Mouse (Mus musculus): Measurements from ENCODE around the gene Rtbdn. TPM values are rescaled to one million over a fixed set of nuclear protein-coding genes. Genes with fewer than 3 reads are reported as not detected.

Rtbdn gene
- polyA plus RNA-seq, 1 experiment from 2014 or later: 3.3 TPM

- peaks cover 3% of the 10 kb centered on the region; the same call in 1 of the 2 replicates for H3K27me3 ChIP-seq (ENCODE audit: control insufficient read depth, insufficient read depth, low read depth, low read length)
- no peak overlapping the region; the same call in 1 of the 2 replicates for H3K9ac ChIP-seq (ENCODE audit: low read depth, low read length)
- 21% methylated on average over 25 of the region's 25 CpGs for WGBS
- 0 out of 2 replicates have a peak, but pooled peaks cover 4% of the 10 kb centered on the region for H3K36me3 ChIP-seq (ENCODE audit: control insufficient read depth, insufficient read depth, low read length)
- no peak overlapping the region for H3K27ac ChIP-seq (ENCODE audit: low read length)
- peaks cover 11% of the 10 kb centered on the region for H3K4me1 ChIP-seq (ENCODE audit: control insufficient read depth, insufficient read depth, low read length)
- H3K4me2 ChIP-seq (ENCODE audit: low read length): no peak overlapping the region
- no peak overlapping the region for H3K4me3 ChIP-seq (ENCODE audit: low read depth, low read length)
- no peaks in the 10 kb centered on the region for H3K9me3 ChIP-seq (replicated peaks; ENCODE audit: control insufficient read depth, low read length, poor library complexity, severe bottlenecking)
- ATAC-seq: no peak
Measured at GRCm38 (mm10) chr8:84995680-84996079, 48.9 kb downstream of the Rtbdn start.

GRCm38 (mm10) chr8:84996978-84997377 lies 50.2 kb downstream of the Rtbdn start:
- Histone ChIP-seq H3K9ac (ENCODE audit: low read depth, low read length) (no peak overlapping the region), H3K4me2 (ENCODE audit: low read length) (no peak overlapping the region), H3K27ac (ENCODE audit: low read length) (no peak overlapping the region), H3K4me3 (ENCODE audit: low read depth, low read length) (no peak overlapping the region), H3K4me1 (ENCODE audit: control insufficient read depth, insufficient read depth, low read length) (peaks cover 5% of the 10 kb centered on the region; the same call in 1 of the 2 replicates), H3K27me3 (ENCODE audit: control insufficient read depth, insufficient read depth, low read depth, low read length) (peaks cover 3% of the 10 kb centered on the region; the same call in 1 of the 2 replicates), H3K36me3 (ENCODE audit: control insufficient read depth, insufficient read depth, low read length) (peaks cover 4% of the 10 kb centered on the region; the same call in 1 of the 2 replicates), H3K9me3 (replicated peaks; ENCODE audit: control insufficient read depth, low read length, poor library complexity, severe bottlenecking) (no peaks in the 10 kb centered on the region)
- WGBS: 82% methylated on average over 5 of the region's 5 CpGs
- ATAC-seq: no peak

- peaks cover 3% of the 10 kb centered on the region; the same call in 1 of the 2 replicates for H3K27me3 ChIP-seq (ENCODE audit: control insufficient read depth, insufficient read depth, low read depth, low read length)
- peak; percentile 52; the same call in 1 of the 2 replicates for ATAC-seq
- H3K4me3 ChIP-seq (ENCODE audit: low read depth, low read length): no peak overlapping the region
- H3K27ac ChIP-seq (ENCODE audit: low read length): no peak overlapping the region
- peaks cover 8% of the 10 kb centered on the region for H3K36me3 ChIP-seq (ENCODE audit: control insufficient read depth, insufficient read depth, low read length)
- WGBS: 1% methylated on average over 19 of the region's 19 CpGs
- H3K9me3 ChIP-seq (replicated peaks; ENCODE audit: control insufficient read depth, low read length, poor library complexity, severe bottlenecking): no peaks in the 10 kb centered on the region
- H3K4me2 ChIP-seq (ENCODE audit: low read length): peak overlapping the region; percentile 21
- peak overlapping the region; percentile 41; the same call in 1 of the 2 replicates for H3K9ac ChIP-seq (ENCODE audit: low read depth, low read length)
- peaks cover 5% of the 10 kb centered on the region; the same call in 1 of the 2 replicates for H3K4me1 ChIP-seq (ENCODE audit: control insufficient read depth, insufficient read depth, low read length)
Measured at GRCm38 (mm10) chr8:84997649-84998295, 51.0 kb downstream of the Rtbdn start.

Small RNA genes within 50 kb of the gene (microRNA-seq; reads per million reads assigned to microRNA genes)
- not detected for gene Gm24197

Other genes with a start within 250 kb of the Rtbdn start
- gene Lyl1, start 245.5 kb upstream of the Rtbdn start, polyA plus RNA-seq (2015; fragmentation: Nextera tagmentation; extraction: Ambion mirVana): 2.2 and 3.1 TPM in 2 replicates
- gene G430095P16Rik, start 224.0 kb upstream of the Rtbdn start, polyA plus RNA-seq (2015; fragmentation: Nextera tagmentation; extraction: Ambion mirVana): 0.80 and 1.1 TPM in 2 replicates
- 44.1 and 55.4 TPM in 2 replicates for gene Nfix, start 146.6 kb upstream of the Rtbdn start, polyA plus RNA-seq (2015; fragmentation: Nextera tagmentation; extraction: Ambion mirVana)
- gene Dand5, start 124.2 kb upstream of the Rtbdn start, polyA plus RNA-seq (2015; fragmentation: Nextera tagmentation; extraction: Ambion mirVana): 11.7 and 12.4 TPM in 2 replicates
- 35.0 and 37.4 TPM in 2 replicates for gene Gadd45gip1, start 115.5 kb upstream of the Rtbdn start, polyA plus RNA-seq (2015; fragmentation: Nextera tagmentation; extraction: Ambion mirVana)
- gene Rad23a, start 106.3 kb upstream of the Rtbdn start, polyA plus RNA-seq (2015; fragmentation: Nextera tagmentation; extraction: Ambion mirVana): 80.7 and 85.6 TPM in 2 replicates
- 662 and 691 TPM in 2 replicates for gene Calr, start 100.1 kb upstream of the Rtbdn start, polyA plus RNA-seq (2015; fragmentation: Nextera tagmentation; extraction: Ambion mirVana)
- 108 and 113 TPM in 2 replicates for gene Farsa, start 90.0 kb upstream of the Rtbdn start, polyA plus RNA-seq (2015; fragmentation: Nextera tagmentation; extraction: Ambion mirVana)
- 27.7 and 33.2 TPM in 2 replicates for gene Syce2, start 74.9 kb upstream of the Rtbdn start, polyA plus RNA-seq (2015; fragmentation: Nextera tagmentation; extraction: Ambion mirVana)
- 33.4 and 36.9 TPM in 2 replicates for gene Gcdh, start 53.1 kb upstream of the Rtbdn start, polyA plus RNA-seq (2015; fragmentation: Nextera tagmentation; extraction: Ambion mirVana)
- 0.28 and 0.98 TPM in 2 replicates for gene Klf1, start 45.1 kb upstream of the Rtbdn start, polyA plus RNA-seq (2015; fragmentation: Nextera tagmentation; extraction: Ambion mirVana)
- 5.0 and 6.1 TPM in 2 replicates for gene Dnase2a, start 38.4 kb upstream of the Rtbdn start, polyA plus RNA-seq (2015; fragmentation: Nextera tagmentation; extraction: Ambion mirVana)
- gene Mast1, start 9.6 kb upstream of the Rtbdn start, polyA plus RNA-seq (2015; fragmentation: Nextera tagmentation; extraction: Ambion mirVana): 85.7 and 86.1 TPM in 2 replicates
- not detected in 2 replicates for gene Gm49661, start 22.4 kb downstream of the Rtbdn start, polyA plus RNA-seq (2015; fragmentation: Nextera tagmentation; extraction: Ambion mirVana)
- gene Prdx2, start 22.6 kb downstream of the Rtbdn start, polyA plus RNA-seq (2015; fragmentation: Nextera tagmentation; extraction: Ambion mirVana): 1,134 and 1,161 TPM in 2 replicates
- 47.9 and 51.3 TPM in 2 replicates for gene Rnaseh2a, start 22.8 kb downstream of the Rtbdn start, polyA plus RNA-seq (2015; fragmentation: Nextera tagmentation; extraction: Ambion mirVana)
- 5.3 TPM in 2 replicates for gene Junb, start 31.7 kb downstream of the Rtbdn start, polyA plus RNA-seq (2015; fragmentation: Nextera tagmentation; extraction: Ambion mirVana)
- gene Hook2, start 43.6 kb downstream of the Rtbdn start, polyA plus RNA-seq (2015; fragmentation: Nextera tagmentation; extraction: Ambion mirVana): 39.3 and 43.8 TPM in 2 replicates
- gene Best2, start 67.5 kb downstream of the Rtbdn start, polyA plus RNA-seq (2015; fragmentation: Nextera tagmentation; extraction: Ambion mirVana): not detected in 2 replicates
- gene Asna1, start 78.3 kb downstream of the Rtbdn start, polyA plus RNA-seq (2015; fragmentation: Nextera tagmentation; extraction: Ambion mirVana): 148 and 149 TPM in 2 replicates
- 114 and 120 TPM in 2 replicates for gene Trir, start 79.8 kb downstream of the Rtbdn start, polyA plus RNA-seq (2015; fragmentation: Nextera tagmentation; extraction: Ambion mirVana)
- gene Tnpo2, start 89.9 kb downstream of the Rtbdn start, polyA plus RNA-seq (2015; fragmentation: Nextera tagmentation; extraction: Ambion mirVana): 65.1 and 73.5 TPM in 2 replicates
- 79.5 and 93.5 TPM in 2 replicates for gene Fbxw9, start 113.1 kb downstream of the Rtbdn start, polyA plus RNA-seq (2015; fragmentation: Nextera tagmentation; extraction: Ambion mirVana)
- gene Gm5741, start 121.0 kb downstream of the Rtbdn start, polyA plus RNA-seq (2015; fragmentation: Nextera tagmentation; extraction: Ambion mirVana): 1.7 and 3.3 TPM in 2 replicates
- gene Dhps, start 124.8 kb downstream of the Rtbdn start, polyA plus RNA-seq (2015; fragmentation: Nextera tagmentation; extraction: Ambion mirVana): 114 and 120 TPM in 2 replicates
- gene Wdr83os, start 133.7 kb downstream of the Rtbdn start, polyA plus RNA-seq (2015; fragmentation: Nextera tagmentation; extraction: Ambion mirVana): 129 and 133 TPM in 2 replicates
- gene Wdr83, start 134.3 kb downstream of the Rtbdn start, polyA plus RNA-seq (2015; fragmentation: Nextera tagmentation; extraction: Ambion mirVana): 57.5 and 57.9 TPM in 2 replicates
- 18.1 and 18.2 TPM in 2 replicates for gene Man2b1, start 136.3 kb downstream of the Rtbdn start, polyA plus RNA-seq (2015; fragmentation: Nextera tagmentation; extraction: Ambion mirVana)
- gene Zfp791, start 176.1 kb downstream of the Rtbdn start, polyA plus RNA-seq (2015; fragmentation: Nextera tagmentation; extraction: Ambion mirVana): 4.6 and 5.3 TPM in 2 replicates
- not detected in 2 replicates for gene Cks1brt, start 204.9 kb downstream of the Rtbdn start, polyA plus RNA-seq (2015; fragmentation: Nextera tagmentation; extraction: Ambion mirVana)